Mouse (Mus musculus) E14TG2a.4 (cell line): ENCODE data around the gene Mt2.
A peak's percentile ranks its signal among the peaks of the same experiment; 100 is the strongest.
"Not testable (repeated sequence)": the region's sequence is repeated elsewhere in the genome, so short reads cannot be mapped to it uniquely, and the experiment has no call there.

Source experiments
- H3K27me3 ChIP-seq: 2 replicates; pipeline ENCODE4 v1.6.1; 2014; ENCODE audit warnings: low read length, control low read depth; ENCODE audit not compliant: insufficient read depth
- H3K36me3 ChIP-seq: 2 replicates; pipeline ENCODE4 v1.6.1; 2014; ENCODE audit warnings: low read length, control low read depth; ENCODE audit not compliant: insufficient read depth
- H3K4me1 ChIP-seq: replicated peaks from 2 replicates; pipeline ENCODE4 v1.6.1; 2014; ENCODE audit warnings: low read depth, low read length, control low read depth
- H3K4me3 ChIP-seq: replicated peaks from 2 replicates; pipeline ENCODE4 v1.5.1; 2014; ENCODE audit warnings: mild to moderate bottlenecking, low read length
- H3K9me3 ChIP-seq: 2 replicates; pipeline ENCODE4 v1.6.1; 2014; ENCODE audit warnings: low read length, control low read depth
- CTCF ChIP-seq: conservative IDR thresholded peaks from 2 replicates; pipeline ENCODE4 v1.5.1; 2014; ENCODE audit warnings: low read length
- NANOG ChIP-seq: IDR thresholded peaks from 2 replicates; pipeline ENCODE4 v1.6.1; 2014; ENCODE audit warnings: borderline replicate concordance, low read length, mixed read lengths
- POU5F1 ChIP-seq: IDR thresholded peaks from 2 replicates; pipeline ENCODE4 v1.6.1; 2014; ENCODE audit warnings: low read length, borderline replicate concordance

The Mt2 gene

GRCm38 (mm10) chr8:94172075-94172808, at the start of gene Mt2:
Mt2 (plus strand) TSS chr8:94172664.
- TF ChIP-seq CTCF (no peak), POU5F1 (no peak), NANOG (no peak)
- Histone ChIP-seq H3K9me3 (no peaks in the 10 kb centered on the region), H3K4me1 (peaks cover 70% of the 10 kb centered on the region), H3K4me3 (peak within 1 kb of the TSS; percentile 89), H3K27me3 (peaks cover 23% of the 10 kb centered on the region), H3K36me3 (no peaks in the 10 kb centered on the region)

DNA sequence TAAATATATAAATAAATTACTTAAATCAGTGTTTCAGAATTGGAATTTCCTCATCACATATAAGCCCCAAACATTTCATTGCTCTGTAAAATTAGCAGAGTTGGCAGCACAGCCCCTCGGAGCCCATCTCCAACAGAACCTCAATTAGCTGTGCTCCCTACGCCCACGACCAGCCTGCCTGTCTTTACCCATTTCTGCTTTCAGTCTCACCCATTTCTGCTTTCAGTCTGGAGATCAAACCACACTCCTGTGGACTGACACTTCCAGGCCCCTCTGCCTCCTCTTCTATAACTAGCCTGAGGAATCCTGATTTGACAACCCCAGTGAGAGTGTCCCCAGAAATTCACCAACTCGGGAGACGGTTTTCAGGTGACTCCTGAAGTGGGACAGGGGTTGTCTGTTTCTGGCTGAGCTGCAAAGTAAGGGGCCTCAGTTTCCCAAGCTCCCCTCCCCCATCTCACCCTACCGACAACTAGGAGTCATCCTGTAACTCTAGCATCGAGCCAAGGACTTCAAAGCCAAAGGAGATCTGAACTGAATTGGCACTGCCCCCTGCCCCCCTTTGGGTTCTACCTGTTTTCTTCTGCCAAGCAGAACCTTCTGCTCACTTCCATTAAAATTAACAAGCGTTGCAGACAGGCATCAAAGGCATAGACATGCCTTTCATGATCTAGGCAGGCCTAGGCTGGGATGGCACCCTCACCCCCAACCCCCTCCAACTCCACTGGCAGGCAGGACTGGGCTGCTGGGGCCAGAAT, 49.6 kb upstream of the Mt2 start:
- TF ChIP-seq POU5F1 (no peak), CTCF (no peak), NANOG (no peak)
- Histone ChIP-seq H3K4me3 (no peak overlapping the region), H3K9me3 (no peaks in the 10 kb centered on the region)

DNA sequence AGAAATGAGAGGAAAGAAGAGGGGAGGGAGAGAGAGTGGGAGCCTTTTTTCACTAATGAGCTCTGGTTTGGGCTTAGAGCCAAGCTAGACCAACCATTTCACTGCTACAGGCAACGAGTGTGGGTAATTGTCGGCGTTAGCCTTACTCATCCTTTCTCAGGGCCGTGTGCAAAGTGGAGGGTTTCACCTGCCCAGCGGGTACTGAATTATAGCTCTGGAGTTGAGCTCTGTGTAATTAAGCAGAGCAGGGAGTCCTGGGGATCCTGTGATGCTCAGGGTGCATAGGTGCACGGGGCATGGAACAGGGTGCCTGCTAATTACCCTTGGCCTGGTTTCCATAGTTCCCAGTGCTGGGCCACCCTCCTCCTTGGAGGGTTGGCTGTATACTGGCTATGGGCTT, 44.8 kb upstream of the Mt2 start:
- H3K9me3 ChIP-seq: no peaks in the 10 kb centered on the region
- TF ChIP-seq POU5F1 (no peak), CTCF (no peak), NANOG (no peak)
- no peaks in the 10 kb centered on the region; the same call in 1 of the 2 replicates for H3K4me1 ChIP-seq
- H3K27me3 ChIP-seq: peaks cover 21% of the 10 kb centered on the region; the same call in 1 of the 2 replicates
- H3K4me3 ChIP-seq: no peak overlapping the region
- H3K36me3 ChIP-seq: no peaks in the 10 kb centered on the region

More for the DNA sequence above, 49.6 kb upstream of the Mt2 start:
- H3K36me3 ChIP-seq: no peaks in the 10 kb centered on the region
- H3K4me1 ChIP-seq: peaks cover 39% of the 10 kb centered on the region
- H3K27me3 ChIP-seq: peaks cover 17% of the 10 kb centered on the region; the same call in 1 of the 2 replicates

DNA sequence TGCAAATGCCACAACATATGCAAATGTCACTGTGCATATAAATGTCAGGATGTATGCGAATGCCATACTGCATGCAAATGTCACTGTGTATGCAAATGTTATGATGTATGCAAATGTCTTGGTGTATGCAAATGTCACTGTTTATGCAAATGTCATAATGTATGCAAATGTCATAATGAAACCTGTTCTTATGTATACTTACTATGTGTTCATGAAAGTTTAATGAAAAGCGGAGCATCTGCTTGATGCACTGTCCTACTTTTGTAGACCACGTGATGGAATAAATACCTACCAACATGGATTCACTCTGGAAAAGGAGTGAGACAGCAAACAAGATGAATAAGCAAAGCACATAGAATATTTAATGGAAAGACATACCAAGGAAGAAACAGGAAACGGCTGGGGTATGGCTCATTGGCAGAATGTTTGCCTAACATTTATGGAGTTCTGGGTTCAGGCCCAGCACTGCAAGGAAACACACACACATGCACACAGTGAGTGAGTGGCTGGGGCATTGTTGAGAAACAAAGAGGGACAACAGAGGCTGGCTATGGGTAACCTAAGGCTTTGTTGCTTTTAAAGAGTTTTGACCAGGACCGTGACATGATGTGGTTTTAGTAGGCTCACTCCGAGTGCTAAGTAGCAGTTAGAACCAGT, 43.2 kb upstream of the Mt2 start:
- H3K4me3 ChIP-seq: no peak overlapping the region
- peaks cover 18% of the 10 kb centered on the region; the same call in 1 of the 2 replicates for H3K27me3 ChIP-seq
- peaks cover 7% of the 10 kb centered on the region; the same call in 1 of the 2 replicates for H3K9me3 ChIP-seq
- H3K36me3 ChIP-seq: no peaks in the 10 kb centered on the region
- TF ChIP-seq POU5F1: no peak
- TF ChIP-seq CTCF: no peak
- TF ChIP-seq NANOG: no peak
- 0 out of 2 replicates have a peak, but pooled peaks cover 3% of the 10 kb centered on the region for H3K4me1 ChIP-seq

DNA sequence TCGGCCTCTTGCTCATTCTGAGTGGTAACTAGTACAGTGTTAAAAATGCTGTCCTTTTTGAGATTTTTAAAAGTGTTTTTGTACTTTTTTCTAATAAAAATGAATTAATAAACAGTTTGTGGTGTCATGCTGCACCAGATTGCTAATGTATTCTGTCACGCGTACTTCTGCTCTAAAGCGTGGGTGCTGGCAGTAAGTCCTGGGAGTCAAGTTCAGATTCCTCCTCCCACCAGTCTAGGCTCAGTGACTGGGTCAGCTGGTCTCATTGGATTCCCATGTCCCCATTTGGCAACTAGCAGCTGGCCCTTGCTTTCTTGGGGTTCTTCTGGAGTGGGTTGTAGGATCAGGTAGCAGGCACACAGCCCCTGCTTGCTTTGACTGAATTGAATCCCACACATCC, 42.3 kb upstream of the Mt2 start:
- H3K4me1 ChIP-seq: peaks cover 8% of the 10 kb centered on the region
- H3K36me3 ChIP-seq: no peaks in the 10 kb centered on the region
- peaks cover 11% of the 10 kb centered on the region; the same call in 1 of the 2 replicates for H3K27me3 ChIP-seq
- TF ChIP-seq CTCF (no peak), POU5F1 (no peak), NANOG (no peak)
- H3K9me3 ChIP-seq: peaks cover 7% of the 10 kb centered on the region; the same call in 1 of the 2 replicates
- no peak overlapping the region for H3K4me3 ChIP-seq

DNA sequence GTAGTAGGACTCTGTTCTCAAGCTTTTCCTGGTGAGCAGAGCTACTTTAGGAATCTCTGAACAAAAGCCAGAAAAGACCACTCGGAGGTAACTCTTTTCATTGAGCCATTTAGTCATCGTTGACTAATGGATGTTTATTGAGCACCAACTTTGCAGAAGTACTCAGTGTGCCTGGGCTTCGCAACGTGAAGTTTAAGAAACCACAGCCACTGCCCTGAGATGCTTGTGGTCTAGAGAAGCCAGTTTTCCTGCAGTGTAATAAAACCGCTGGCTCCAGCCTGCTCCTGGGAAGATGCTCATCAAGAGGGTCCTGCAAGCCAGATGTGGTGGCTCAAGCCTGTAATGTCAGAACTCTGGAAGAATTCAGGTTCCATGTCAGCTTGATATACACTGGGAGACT, 40.4 kb upstream of the Mt2 start:
- no peak overlapping the region for H3K4me3 ChIP-seq
- H3K4me1 ChIP-seq: peaks cover 13% of the 10 kb centered on the region
- H3K36me3 ChIP-seq: no peaks in the 10 kb centered on the region

DNA sequence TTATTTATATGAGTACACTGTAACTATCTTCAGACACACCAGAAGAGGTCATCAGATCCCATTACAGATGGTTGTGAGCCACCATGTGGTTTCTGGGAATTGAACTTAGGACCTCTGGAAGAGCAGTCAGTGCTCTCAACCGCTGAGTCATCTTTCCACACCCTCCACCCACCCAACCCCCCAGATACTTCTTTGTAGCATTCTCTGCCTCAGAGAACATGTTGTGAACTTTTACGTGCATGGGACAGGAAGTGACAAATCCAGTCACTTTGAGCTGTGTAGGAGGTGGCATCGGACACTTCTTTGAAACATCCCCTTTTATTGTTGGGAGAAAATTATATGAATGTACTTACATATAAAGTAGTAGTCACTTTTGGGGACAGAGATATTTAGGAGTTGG, 37.9 kb upstream of the Mt2 start:
- H3K36me3 ChIP-seq, H3K4me3 ChIP-seq: not testable (repeated sequence)
- Histone ChIP-seq H3K4me1 (peaks cover 22% of the 10 kb centered on the region), H3K27me3 (0 out of 2 replicates have a peak, but pooled peaks cover 12% of the 10 kb centered on the region), H3K9me3 (peaks cover 17% of the 10 kb centered on the region)

More for the DNA sequence above, 40.4 kb upstream of the Mt2 start:
- H3K27me3 ChIP-seq: peaks cover 16% of the 10 kb centered on the region; the same call in 1 of the 2 replicates
- H3K9me3 ChIP-seq: peaks cover 14% of the 10 kb centered on the region
- no peak for TF ChIP-seq CTCF
- TF ChIP-seq POU5F1: no peak
- TF ChIP-seq NANOG: no peak

DNA sequence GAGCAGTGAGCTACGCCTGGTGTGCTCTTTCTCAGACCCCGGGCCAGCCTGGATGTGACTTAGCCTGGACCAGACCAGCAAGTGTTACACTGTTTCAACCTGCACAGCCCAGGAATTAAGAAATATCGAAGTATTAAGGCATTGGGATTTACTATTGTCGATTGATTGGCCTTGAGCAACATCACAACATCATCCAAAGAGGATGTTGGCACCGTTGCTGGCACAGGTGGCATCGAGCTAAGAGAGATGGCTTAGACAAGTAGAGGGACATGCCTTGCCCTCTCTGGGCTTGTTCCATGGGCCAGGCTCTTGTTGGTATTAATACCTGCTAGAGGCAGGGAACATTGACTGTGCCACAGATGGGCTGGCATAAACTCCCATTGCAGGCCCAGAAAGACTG, 36.9 kb upstream of the Mt2 start:
- Histone ChIP-seq H3K27me3 (peaks cover 16% of the 10 kb centered on the region; the same call in 1 of the 2 replicates), H3K9me3 (peaks cover 17% of the 10 kb centered on the region), H3K4me1 (peaks cover 22% of the 10 kb centered on the region), H3K4me3 (no peak overlapping the region), H3K36me3 (no peaks in the 10 kb centered on the region)
- no peak for TF ChIP-seq POU5F1
- no peak for TF ChIP-seq CTCF
- no peak for TF ChIP-seq NANOG
